Mouse (Mus musculus) testis, adult 2 months (tissue): Measurements from ENCODE around the gene Trpt1.

Source experiments
- CTCF ChIP-seq: fragments of 200-500 bp; IDR thresholded peaks from 2 replicates; pipeline ENCODE4 v1.5.1; 2012; ENCODE audit warnings: low read depth, mild to moderate bottlenecking, inconsistent platforms, low read length, moderate library complexity; ENCODE audit not compliant: control insufficient read depth, insufficient read depth, insufficient replicate concordance
- POLR2A ChIP-seq: fragments of 200-500 bp; IDR thresholded peaks from 2 replicates; pipeline ENCODE4 v1.6.1; 2012; ENCODE audit warnings: low read depth, mild to moderate bottlenecking, inconsistent platforms, low read length, moderate library complexity; ENCODE audit not compliant: control insufficient read depth

GRCm38 (mm10) chr19:7041171-7041570, 45.2 kb downstream of the Trpt1 start:
- TF ChIP-seq POLR2A (no peak), CTCF (no peak)
